Mouse (Mus musculus) liver, embryonic 13.5 days (tissue): ENCODE measurements around the gene Gfap. TPM values are rescaled to one million over a fixed set of nuclear protein-coding genes. Genes with fewer than 3 reads are reported as not detected.

ENCODE experiments used
- ATAC-seq: fragments of 200-750 bp; cut with Nextera tagmentation; 2 replicates; pipeline ENCODE4 v1.8.0; 2017; ENCODE audit warnings: low read depth, mild to moderate bottlenecking, moderate number of reproducible peaks, moderate library complexity
- DNase-seq: peaks from one replicate; pipeline ENCODE4 v3.0.0; 2022
- H3K27ac ChIP-seq: fragments of 300-500 bp; sonication (generic); 2 replicates; pipeline ENCODE4 v1.5.1; 2015; ENCODE audit warnings: moderate library complexity, mild to moderate bottlenecking, inconsistent platforms
- H3K27me3 ChIP-seq: fragments of 300-500 bp; sonication (generic); 2 replicates; pipeline ENCODE4 v1.6.1; 2015; ENCODE audit warnings: mild to moderate bottlenecking, inconsistent platforms
- H3K36me3 ChIP-seq: fragments of 300-500 bp; sonication (generic); 2 replicates; pipeline ENCODE4 v1.6.1; 2015; ENCODE audit warnings: mild to moderate bottlenecking, inconsistent platforms
- H3K4me1 ChIP-seq: fragments of 300-500 bp; sonication (generic); replicated peaks from 2 replicates; pipeline ENCODE4 v1.6.1; 2015; ENCODE audit warnings: inconsistent platforms
- H3K4me2 ChIP-seq: fragments of 300-500 bp; sonication (generic); 2 replicates; pipeline ENCODE4 v1.6.1; 2015; ENCODE audit warnings: inconsistent platforms, mild to moderate bottlenecking, moderate library complexity
- H3K4me3 ChIP-seq: fragments of 300-500 bp; sonication (generic); replicated peaks from 2 replicates; pipeline ENCODE4 v1.5.1; 2015; ENCODE audit warnings: mild to moderate bottlenecking, inconsistent platforms
- H3K9ac ChIP-seq: fragments of 300-500 bp; sonication (generic); 2 replicates; pipeline ENCODE4 v1.6.1; 2015; ENCODE audit warnings: mild to moderate bottlenecking, inconsistent platforms
- H3K9me3 ChIP-seq: fragments of 300-500 bp; sonication (generic); replicated peaks from 2 replicates; pipeline ENCODE4 v1.6.1; 2016; ENCODE audit warnings: inconsistent platforms
- WGBS: fragments of 180-500 bp; shearing (Covaris S2); methylation state at CpG from one replicate; pipeline ENCODE4 v1.1.7; 2015; ENCODE audit not compliant: insufficient replicate concordance; 5-methylcytosine and 5-hydroxymethylcytosine counted together
- polyA plus RNA-seq: library from polyadenylated mRNA; unstranded; fragments of >200 nt; fragmentation: Nextera tagmentation; extraction: Ambion mirVana; gene quantifications from 2 replicates; pipeline ENCODE4 v1.2.1, GENCODE M21; 2015

Gene Gfap
- polyA plus RNA-seq, 1 experiment from 2014 or later = 7.2 TPM

- peak overlapping the region; percentile 86 for H3K4me3 ChIP-seq
- peak overlapping the region; percentile 93 for H3K9ac ChIP-seq
- H3K4me1 ChIP-seq = peaks cover 46% of the 10 kb centered on the region
- peaks cover 5% of the 10 kb centered on the region; the same call in 1 of the 2 replicates for H3K27me3 ChIP-seq
- no peak for DNase-seq
- H3K9me3 ChIP-seq = no peaks in the 10 kb centered on the region
- peak overlapping the region; percentile 77 for H3K4me2 ChIP-seq
- H3K36me3 ChIP-seq = peaks cover 27% of the 10 kb centered on the region
- peak; percentile 41 for ATAC-seq
- peak overlapping the region; percentile 95 for H3K27ac ChIP-seq
- 0% methylated on average over 10 of the region's 10 CpGs for WGBS
These were observed 24.6 kb upstream of the Gfap start for GRCm38 (mm10) chr11:102925351-102925717.

GRCm38 (mm10) chr11:102924557-102925350 lies 24.0 kb upstream of the Gfap start, which contains the start of gene Kif18b:
TSS of gene Kif18b (minus strand) at chr11:102925124.
- Histone ChIP-seq H3K36me3 (peaks cover 31% of the 10 kb centered on the region), H3K4me3 (peak within 1 kb of the TSS; percentile 86), H3K27me3 (0 out of 2 replicates have a peak, but pooled peaks cover 4% of the 10 kb centered on the region), H3K4me1 (peaks cover 46% of the 10 kb centered on the region), H3K9me3 (no peaks in the 10 kb centered on the region), H3K4me2 (peak within 1 kb of the TSS; percentile 77), H3K9ac (peak within 1 kb of the TSS; percentile 93), H3K27ac (peak within 1 kb of the TSS; percentile 95)
- ATAC-seq (peak; percentile 91), DNase-seq (peak; percentile 93)
- WGBS = under 1% methylated on average over 62 of the region's 62 CpGs

DNA sequence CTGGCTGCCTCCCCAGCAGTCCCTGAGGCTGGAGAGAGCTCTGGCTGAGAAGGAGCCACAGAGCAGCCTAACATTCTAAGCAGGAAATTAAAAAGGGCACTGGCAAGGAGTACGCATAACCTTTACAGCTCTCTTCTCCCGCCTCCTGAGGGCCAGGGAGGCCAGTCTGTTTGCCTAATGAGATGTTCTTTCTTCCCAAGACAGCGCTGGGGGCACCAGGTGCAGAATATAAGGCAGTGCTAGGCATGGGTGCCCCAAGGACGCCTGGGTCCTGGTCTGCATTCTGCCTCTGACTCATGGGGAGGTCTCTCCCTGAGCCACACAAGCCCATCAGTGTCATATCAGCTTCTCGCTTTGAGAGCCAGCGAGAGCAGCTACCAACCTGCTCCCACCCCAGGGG lies 20.8 kb upstream of the Gfap start:
- Histone ChIP-seq H3K4me1 (peaks cover 44% of the 10 kb centered on the region), H3K4me3 (peak overlapping the region; percentile 6; the same call in 1 of the 2 replicates), H3K9ac (0 out of 2 replicates have a peak overlapping the region, but pooled peaks have one; percentile 23), H3K4me2 (no peak overlapping the region; the same call in 1 of the 2 replicates), H3K9me3 (no peaks in the 10 kb centered on the region), H3K36me3 (peaks cover 45% of the 10 kb centered on the region), H3K27ac (no peak overlapping the region), H3K27me3 (no peaks in the 10 kb centered on the region)
- ATAC-seq (no peak), DNase-seq (no peak)
- WGBS = 84% methylated on average over 6 of the region's 6 CpGs

- DNase-seq = no peak
- H3K4me3 ChIP-seq = no peak overlapping the region
- H3K27me3 ChIP-seq = no peaks in the 10 kb centered on the region
- peaks cover 25% of the 10 kb centered on the region for H3K4me1 ChIP-seq
- 89% methylated on average over 4 of the region's 4 CpGs for WGBS
- H3K4me2 ChIP-seq = no peak overlapping the region
- H3K9ac ChIP-seq = no peak overlapping the region
- no peak overlapping the region for H3K27ac ChIP-seq
- no peaks in the 10 kb centered on the region for H3K9me3 ChIP-seq
- H3K36me3 ChIP-seq = peaks cover 79% of the 10 kb centered on the region
- ATAC-seq = no peak
These were observed 17.4 kb upstream of the Gfap start for GRCm38 (mm10) chr11:102918077-102918476.

- no peak for DNase-seq
- Histone ChIP-seq H3K27me3 (no peaks in the 10 kb centered on the region), H3K9me3 (no peaks in the 10 kb centered on the region), H3K4me2 (no peak overlapping the region), H3K4me3 (no peak overlapping the region), H3K36me3 (peaks cover 79% of the 10 kb centered on the region), H3K27ac (no peak overlapping the region), H3K9ac (no peak overlapping the region), H3K4me1 (no peaks in the 10 kb centered on the region; the same call in 1 of the 2 replicates)
- 86% methylated on average over 9 of the region's 9 CpGs for WGBS
- ATAC-seq = no peak
These were observed 14.7 kb upstream of the Gfap start for GRCm38 (mm10) chr11:102915380-102915779.

DNA sequence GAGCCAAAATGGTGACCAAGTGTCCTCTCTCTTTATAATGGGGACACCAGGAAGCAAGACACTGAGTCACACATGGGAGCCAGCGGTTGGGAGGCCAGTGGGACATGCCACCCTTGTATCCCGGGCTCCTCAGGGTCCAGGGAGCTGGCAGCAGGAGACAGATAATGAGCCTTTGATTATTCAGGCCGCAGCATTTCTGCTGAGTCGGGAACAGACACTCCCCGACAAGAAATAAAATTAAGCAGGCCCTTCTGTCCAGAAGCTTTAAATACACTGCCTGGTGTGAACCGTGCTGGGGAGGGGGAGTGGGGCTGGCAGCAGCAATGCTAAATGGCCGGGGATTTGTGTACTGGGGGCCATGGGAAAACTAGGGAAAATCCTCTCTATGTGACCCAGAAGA lies 10.7 kb upstream of the Gfap start:
- H3K27ac ChIP-seq = no peak overlapping the region
- ATAC-seq (no peak), DNase-seq (no peak)
- peaks cover 99% of the 10 kb centered on the region for H3K36me3 ChIP-seq
- no peak overlapping the region for H3K9ac ChIP-seq
- no peaks in the 10 kb centered on the region for H3K9me3 ChIP-seq
- H3K27me3 ChIP-seq = no peaks in the 10 kb centered on the region
- no peaks in the 10 kb centered on the region for H3K4me1 ChIP-seq
- H3K4me3 ChIP-seq = no peak overlapping the region
- 82% methylated on average over 7 of the region's 7 CpGs for WGBS
- H3K4me2 ChIP-seq = no peak overlapping the region

DNA sequence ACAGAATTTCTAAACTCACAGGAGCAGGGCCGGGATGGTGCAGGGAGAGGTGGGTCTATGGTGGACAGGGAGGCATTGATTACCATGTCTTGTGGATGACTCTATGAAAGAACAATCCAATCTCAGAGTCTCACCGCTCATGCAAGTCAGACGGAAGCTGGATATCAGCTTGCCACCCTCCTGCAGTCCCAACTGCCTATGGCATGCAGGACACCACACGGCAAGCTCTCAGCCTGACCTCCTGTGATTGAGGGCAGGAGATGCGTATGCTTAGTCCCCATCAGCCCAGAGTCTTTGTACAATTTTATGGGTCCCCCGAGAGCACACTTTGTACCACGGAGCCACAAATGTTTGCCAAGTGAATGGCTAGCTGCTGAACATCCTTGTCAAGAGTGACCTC lies 2.9 kb upstream of the Gfap start:
- ATAC-seq = no peak
- no peaks in the 10 kb centered on the region for H3K9me3 ChIP-seq
- 80% methylated on average over 7 of the region's 7 CpGs for WGBS

DNA sequence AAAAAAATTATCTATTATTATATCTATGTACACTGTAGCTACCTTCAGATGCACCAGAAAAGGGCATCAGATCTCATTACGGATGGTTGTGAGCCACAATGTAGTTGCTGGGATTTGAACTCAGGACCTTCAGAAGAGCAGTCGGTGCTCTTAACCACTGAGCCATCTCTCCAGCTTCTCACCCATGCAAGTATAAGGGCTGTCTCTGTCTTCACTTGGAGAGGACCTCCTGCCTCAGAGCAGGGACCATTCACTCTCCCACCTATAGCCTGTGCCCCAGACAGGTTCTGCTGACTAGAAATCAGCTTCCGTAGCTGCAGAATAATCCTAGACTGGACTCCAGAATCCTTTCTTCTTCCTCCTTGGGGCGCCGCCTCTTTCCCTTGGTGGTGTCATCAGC lies 1.4 kb upstream of the Gfap start:
- no peak for DNase-seq
- no peak overlapping the region for H3K27ac ChIP-seq
- peaks cover 22% of the 10 kb centered on the region for H3K4me1 ChIP-seq
- H3K4me3 ChIP-seq = no peak overlapping the region
- 75% methylated on average over 5 of the region's 5 CpGs for WGBS
- H3K9me3 ChIP-seq = no peaks in the 10 kb centered on the region
- H3K36me3 ChIP-seq = peaks cover 31% of the 10 kb centered on the region
- no peak overlapping the region for H3K4me2 ChIP-seq
- no peak for ATAC-seq
- no peak overlapping the region for H3K9ac ChIP-seq
- H3K27me3 ChIP-seq = peaks cover 6% of the 10 kb centered on the region

More for the DNA sequence above, 2.9 kb upstream of the Gfap start:
- no peak overlapping the region for H3K4me2 ChIP-seq
- H3K27ac ChIP-seq = no peak overlapping the region
- no peak for DNase-seq
- H3K4me3 ChIP-seq = no peak overlapping the region
- H3K9ac ChIP-seq = no peak overlapping the region
- peaks cover 15% of the 10 kb centered on the region for H3K4me1 ChIP-seq
- no peaks in the 10 kb centered on the region; the same call in none of the 2 replicates for H3K27me3 ChIP-seq
- peaks cover 47% of the 10 kb centered on the region for H3K36me3 ChIP-seq

- Histone ChIP-seq H3K9me3 (no peaks in the 10 kb centered on the region), H3K4me3 (no peak overlapping the region), H3K4me1 (peaks cover 31% of the 10 kb centered on the region), H3K27ac (peak overlapping the region; percentile 1; the same call in 1 of the 2 replicates), H3K27me3 (peaks cover 12% of the 10 kb centered on the region), H3K36me3 (peaks cover 22% of the 10 kb centered on the region), H3K4me2 (no peak overlapping the region), H3K9ac (no peak overlapping the region)
- WGBS = 52% methylated on average over 4 of the region's 4 CpGs
- DNase-seq = no peak
- ATAC-seq = no peak
These were observed 487 bp upstream of the Gfap start for GRCm38 (mm10) chr11:102901199-102901598.

DNA sequence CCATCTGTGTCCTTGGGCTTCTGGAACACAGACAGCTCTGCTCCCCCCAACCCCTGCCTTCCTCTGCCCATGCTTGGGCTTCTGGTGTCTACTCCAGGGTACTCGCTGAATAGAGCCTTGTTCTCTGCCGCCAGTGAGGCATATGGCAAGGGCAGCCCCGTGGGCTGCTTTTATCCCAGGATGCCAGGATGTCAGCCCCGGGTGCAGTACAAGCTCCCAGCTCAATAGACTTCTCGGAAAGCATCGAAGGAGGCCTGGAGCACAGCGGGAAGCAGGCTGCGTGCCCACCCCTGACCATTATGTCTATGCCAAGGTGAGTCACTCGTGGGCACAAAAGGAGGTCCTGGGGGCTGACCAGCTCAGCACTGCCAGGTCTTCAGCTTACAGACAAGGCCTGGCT lies 2.3 kb downstream of the Gfap start:
- ATAC-seq (no peak), DNase-seq (no peak)
- Histone ChIP-seq H3K36me3 (no peaks in the 10 kb centered on the region), H3K4me2 (no peak overlapping the region), H3K9ac (no peak overlapping the region), H3K27me3 (peaks cover 29% of the 10 kb centered on the region), H3K4me1 (peaks cover 53% of the 10 kb centered on the region), H3K4me3 (no peak overlapping the region), H3K9me3 (no peaks in the 10 kb centered on the region), H3K27ac (no peak overlapping the region)
- 81% methylated on average over 9 of the region's 9 CpGs for WGBS

- Histone ChIP-seq H3K4me2 (peak overlapping the region; percentile 91), H3K9me3 (no peaks in the 10 kb centered on the region), H3K27ac (peak overlapping the region; percentile 96), H3K36me3 (no peaks in the 10 kb centered on the region), H3K4me3 (no peak overlapping the region), H3K9ac (peak overlapping the region; percentile 92; the same call in 1 of the 2 replicates), H3K27me3 (peaks cover 37% of the 10 kb centered on the region), H3K4me1 (peaks cover 71% of the 10 kb centered on the region)
- 76% methylated on average over 20 of the region's 20 CpGs for WGBS
- DNase-seq (no peak), ATAC-seq (no peak)
These were observed 4.1 kb downstream of the Gfap start for GRCm38 (mm10) chr11:102896641-102897040.
